Mouse (Mus musculus): ENCODE measurements around the gene Clpsl2.

Gene Clpsl2

GRCm38 (mm10) chr17:28549111-28549510, at the start of gene Clpsl2:
Gene Clpsl2 (plus strand): TSS chr17:28549411.
- DNase-seq (ENCODE audit: low read depth), result no peak

GRCm38 (mm10) chr17:28500465-28500864, 48.7 kb upstream of the Clpsl2 start:
- DNase-seq (ENCODE audit: low read depth), result peak; percentile 2

GRCm38 (mm10) chr17:28502196-28502821, 46.9 kb upstream of the Clpsl2 start:
- no peak for DNase-seq (ENCODE audit: low read depth)

GRCm38 (mm10) chr17:28504182-28504581, 45.0 kb upstream of the Clpsl2 start:
- DNase-seq (ENCODE audit: low read depth), result no peak

GRCm38 (mm10) chr17:28505591-28505990, 43.6 kb upstream of the Clpsl2 start:
- DNase-seq (ENCODE audit: low read depth), result peak; percentile 15

- DNase-seq (ENCODE audit: low read depth), result no peak
These were observed 42.3 kb upstream of the Clpsl2 start for GRCm38 (mm10) chr17:28506895-28507294.

- no peak for DNase-seq (ENCODE audit: low read depth)
These were observed 41.7 kb upstream of the Clpsl2 start for GRCm38 (mm10) chr17:28507496-28507895.

- DNase-seq (ENCODE audit: low read depth), result no peak
These were observed 38.5 kb upstream of the Clpsl2 start for GRCm38 (mm10) chr17:28510445-28511342.

- no peak for DNase-seq (ENCODE audit: low read depth)
These were observed 37.3 kb upstream of the Clpsl2 start for GRCm38 (mm10) chr17:28511616-28512541.

- no peak for DNase-seq (ENCODE audit: low read depth)
These were observed 36.5 kb upstream of the Clpsl2 start for GRCm38 (mm10) chr17:28512696-28513095.

- DNase-seq (ENCODE audit: low read depth), result no peak
These were observed 35.9 kb upstream of the Clpsl2 start for GRCm38 (mm10) chr17:28513337-28513736.

GRCm38 (mm10) chr17:28513844-28514243, 35.4 kb upstream of the Clpsl2 start:
- no peak for DNase-seq (ENCODE audit: low read depth)

- DNase-seq (ENCODE audit: low read depth), result no peak
These were observed 34.7 kb upstream of the Clpsl2 start for GRCm38 (mm10) chr17:28514555-28514954.

GRCm38 (mm10) chr17:28515431-28516341, 33.5 kb upstream of the Clpsl2 start:
- DNase-seq (ENCODE audit: low read depth), result peak; percentile 46

GRCm38 (mm10) chr17:28516881-28517280, 32.3 kb upstream of the Clpsl2 start:
- no peak for DNase-seq (ENCODE audit: low read depth)

GRCm38 (mm10) chr17:28517441-28517955, 31.7 kb upstream of the Clpsl2 start, which contains the start of gene Fkbp5:
Gene Fkbp5 (minus strand): TSS chr17:28517527.
- DNase-seq (ENCODE audit: low read depth), result no peak

- DNase-seq (ENCODE audit: low read depth), result peak; percentile 68
These were observed 31.1 kb upstream of the Clpsl2 start for GRCm38 (mm10) chr17:28517956-28518614.

GRCm38 (mm10) chr17:28518615-28519071, 30.6 kb upstream of the Clpsl2 start:
- DNase-seq (ENCODE audit: low read depth), result no peak

GRCm38 (mm10) chr17:28519827-28520226, 29.4 kb upstream of the Clpsl2 start:
- peak; percentile 68 for DNase-seq (ENCODE audit: low read depth)

- no peak for DNase-seq (ENCODE audit: low read depth)
These were observed 28.6 kb upstream of the Clpsl2 start for GRCm38 (mm10) chr17:28520561-28520960.
